Mouse (Mus musculus) embryonic stem cell, embryonic (primary cell): Measurements from ENCODE around the gene Phykpl.

Source experiments
- CTCF ChIA-PET, 4 experiments: fragments of 300-600 bp in 2 of 4; fragments of 350-600 bp in 2 of 4; sonication (Branson Sonifier 250); formaldehyde crosslinking; loops; one replicate each; lab custom pipeline; 2022; ENCODE audit warnings: inconsistent platforms in 2 of 4; lab: Charles Lee
- POLR2A ChIA-PET, 4 experiments: fragments of 300-600 bp in 2 of 4; fragments of 350-600 bp in 2 of 4; sonication (Branson Sonifier 250); formaldehyde crosslinking; loops; one replicate each; lab custom pipeline; 2022; ENCODE audit warnings: antibody characterized with exemption in 4 of 4, inconsistent platforms in 1 of 4; lab: Charles Lee

Gene Phykpl

DNA sequence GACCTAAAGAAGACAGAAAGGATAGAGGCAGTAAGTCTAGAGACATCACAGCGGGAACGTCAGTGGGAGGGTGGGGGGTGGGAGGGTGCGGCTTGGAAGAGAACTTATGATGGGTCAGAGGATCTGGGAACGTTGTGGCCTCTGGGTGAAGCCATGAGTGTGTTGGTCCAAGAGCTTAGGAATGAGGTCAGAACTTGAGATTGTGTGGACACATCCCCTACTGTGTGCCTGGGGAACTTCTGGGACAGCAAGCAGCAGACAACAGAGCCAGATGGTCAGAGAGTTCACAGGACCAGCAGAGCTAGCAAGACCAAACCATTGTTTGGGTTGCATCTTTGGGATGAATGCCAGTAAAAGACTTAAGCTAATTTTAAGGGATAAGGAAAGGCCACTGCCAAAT lies 15.8 kb upstream of the Phykpl start:
- POLR2A ChIA-PET, result interaction anchor here in 3 of 4 experiments (0.6 to 15.1 kb wide), 12 partner anchors 9 to 138 kb away, joined by 3 to 158 read pairs (median 3); partner anchors contain the start of genes Phykpl (in 2 of the 3), 0610009B22Rik (in 1 of the 3) and Hnrnpab (in 1 of the 3)
- CTCF ChIA-PET, result interaction anchor here (0.5 to 4.8 kb wide), 6 partner anchors 14 to 134 kb away, joined by 3 to 23 read pairs (median 4); partner anchors contain the start of gene Phykpl (in 1 of the 4)

DNA sequence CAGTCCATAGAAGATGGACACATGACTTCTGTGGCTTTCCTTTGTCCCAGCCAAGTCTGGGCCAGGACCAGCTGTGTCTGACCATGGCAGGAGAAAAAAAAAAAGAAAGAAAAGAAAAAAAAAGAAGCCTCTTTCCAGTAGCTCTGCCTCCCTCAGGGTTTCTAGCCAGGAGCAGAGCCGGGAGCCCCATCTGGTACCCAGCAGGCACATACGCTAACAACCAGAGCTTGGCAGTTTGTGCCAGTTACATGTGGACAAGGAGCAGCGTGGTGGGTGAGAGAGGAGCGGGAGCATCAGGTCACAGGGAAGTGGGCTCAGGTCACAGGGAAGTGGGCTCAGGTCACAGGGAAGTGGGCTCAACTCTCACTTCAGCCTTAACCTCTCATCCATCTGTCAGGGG lies 8.1 kb upstream of the Phykpl start:
- ChIA-PET CTCF (interaction anchor here in 1 of 4 experiments (0.6 to 1.6 kb wide), 3 partner anchors 9 to 242 kb away, joined by 3 to 5 read pairs (median 4); no protein-coding TSS in a partner anchor), POLR2A (interaction anchor here in 2 of 4 experiments (0.7 to 15.1 kb wide), 9 partner anchors 8 to 112 kb away, joined by 3 to 158 read pairs (median 5); partner anchors contain the start of genes 0610009B22Rik (in 2 of the 2), Phykpl (in 2 of the 2) and Hnrnpab (in 1 of the 2))

GRCm38 (mm10) chr11:51577587-51577986 lies 7.0 kb upstream of the Phykpl start:
- ChIA-PET POLR2A (interaction anchor here in 3 of 4 experiments (0.5 to 15.1 kb wide), 13 partner anchors 8 to 278 kb away, joined by 3 to 158 read pairs (median 4); partner anchors contain the start of genes Hnrnpab (in 2 of the 3), 0610009B22Rik (in 1 of the 3) and Phykpl (in 1 of the 3)), CTCF (interaction anchor here (0.6 to 1.6 kb wide), 6 partner anchors 10 to 744 kb away, joined by 3 to 6 read pairs (median 4); partner anchors contain the start of gene Col23a1 (in 1 of the 4))

DNA sequence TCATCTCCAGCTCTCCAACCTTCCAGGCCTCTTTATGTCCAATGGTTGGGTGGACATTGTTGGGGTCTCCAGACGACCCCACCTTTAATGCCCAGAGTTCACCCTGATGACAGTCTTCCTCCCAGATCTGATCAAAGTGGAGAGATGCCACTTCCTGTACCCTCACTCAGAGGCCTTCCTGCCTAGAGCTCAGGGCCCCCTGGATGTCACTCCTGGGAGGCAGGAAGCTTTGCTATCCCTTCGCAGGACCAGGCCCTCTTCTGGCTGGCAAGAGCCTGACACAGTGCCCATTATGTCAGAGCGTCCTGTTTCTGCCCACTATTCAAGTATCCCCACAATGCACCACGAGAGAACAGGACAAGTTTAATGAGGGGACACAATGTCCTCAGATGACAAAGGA lies 5.5 kb upstream of the Phykpl start:
- ChIA-PET POLR2A (interaction anchor here in 2 of 4 experiments (1.1 to 9.8 kb wide), 3 partner anchors 8 to 25 kb away, joined by 4 to 268 read pairs (median 4); partner anchors contain the start of gene Hnrnpab (in 1 of the 2)), CTCF (no interaction called here)

GRCm38 (mm10) chr11:51582713-51583112 lies 1.8 kb upstream of the Phykpl start:
- ChIA-PET CTCF (interaction anchor here in 3 of 4 experiments (0.5 to 1.4 kb wide), 7 partner anchors 17 to 106 kb away, joined by 3 to 4 read pairs (median 3); partner anchors contain the start of gene 0610009B22Rik (in 1 of the 3)), POLR2A (interaction anchor here in 3 of 4 experiments (1.1 to 62.0 kb wide), 8 partner anchors 11 to 121 kb away, joined by 4 to 3635 read pairs (median 54); partner anchors contain the start of genes Hnrnpab (in 2 of the 3), 0610009B22Rik (in 1 of the 3), D930048N14Rik (in 1 of the 3) and N4bp3 (in 1 of the 3))

DNA sequence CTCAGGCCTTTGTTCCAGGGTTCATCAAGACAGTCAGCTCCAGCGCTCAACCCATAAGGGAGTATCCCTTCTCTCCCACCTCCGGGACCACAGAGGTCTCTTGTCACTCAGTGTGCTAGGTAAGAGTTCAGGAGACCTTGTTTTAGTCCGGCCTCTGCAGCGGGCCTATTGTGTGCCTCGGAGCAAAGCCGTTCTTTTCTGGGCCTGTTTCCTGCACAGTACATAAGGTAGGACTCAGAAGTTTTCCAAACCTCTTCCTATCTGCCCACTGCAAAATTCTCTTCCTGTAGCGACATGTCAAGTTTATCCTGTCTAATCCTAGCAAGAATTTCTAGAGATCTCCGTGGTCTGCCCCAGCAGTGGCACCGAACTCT lies 513 bp upstream of the Phykpl start:
- POLR2A ChIA-PET, result interaction anchor here (0.6 to 62.0 kb wide), 83 partner anchors 7 to 891 kb away, joined by 3 to 3635 read pairs (median 6); partner anchors contain the start of genes Hnrnpab (in 4 of the 4), 0610009B22Rik (in 3 of the 4), D930048N14Rik (in 3 of the 4) and N4bp3 (in 3 of the 4)
- CTCF ChIA-PET, result interaction anchor here (0.9 to 3.2 kb wide), 20 partner anchors 10 to 743 kb away, joined by 3 to 23 read pairs (median 6); partner anchors contain the start of genes 0610009B22Rik (in 1 of the 4), D930048N14Rik (in 1 of the 4), N4bp3 (in 1 of the 4) and Nhp2 (in 1 of the 4)

- ChIA-PET CTCF (interaction anchor here (0.6 to 3.2 kb wide), 14 partner anchors 9 to 296 kb away, joined by 3 to 23 read pairs (median 6); partner anchors contain the start of genes Col23a1 (in 1 of the 4), Nhp2 (in 1 of the 4) and Rmnd5b (in 1 of the 4)), POLR2A (interaction anchor here (0.5 to 62.0 kb wide), 67 partner anchors 8 to 670 kb away, joined by 3 to 3635 read pairs (median 9); partner anchors contain the start of genes Hnrnpab (in 4 of the 4), 0610009B22Rik (in 3 of the 4), D930048N14Rik (in 3 of the 4) and N4bp3 (in 3 of the 4))
These were observed 1.2 kb downstream of the Phykpl start for GRCm38 (mm10) chr11:51585608-51586252.

DNA sequence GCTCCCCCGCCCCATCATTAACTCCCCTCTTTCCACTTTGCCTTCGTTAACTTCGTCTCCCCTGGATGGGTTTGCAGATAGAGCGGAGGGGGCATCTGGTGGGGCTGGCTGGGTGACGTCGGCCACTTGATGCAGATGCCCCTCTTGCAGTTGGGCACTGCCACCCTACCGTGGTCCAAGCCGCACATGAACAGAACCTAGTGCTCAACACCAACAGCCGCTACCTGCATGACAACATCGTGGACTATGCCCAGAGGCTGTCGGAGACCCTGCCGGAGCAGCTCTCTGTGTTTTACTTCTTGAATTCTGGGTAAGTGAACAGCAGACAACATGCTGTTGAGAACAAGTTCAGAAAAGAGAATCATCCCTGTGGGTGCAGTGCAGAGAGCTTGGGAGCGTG lies 1.9 kb downstream of the Phykpl start:
- CTCF ChIA-PET, result interaction anchor here in 3 of 4 experiments (0.6 to 3.2 kb wide), 6 partner anchors 8 to 116 kb away, joined by 3 to 15 read pairs (median 4); no protein-coding TSS in a partner anchor

GRCm38 (mm10) chr11:51587059-51587458 lies 2.5 kb downstream of the Phykpl start:
- ChIA-PET CTCF (interaction anchor here in 3 of 4 experiments (0.9 to 3.2 kb wide), 3 partner anchors 47 to 94 kb away, joined by 3 to 12 read pairs (median 4); no protein-coding TSS in a partner anchor), POLR2A (interaction anchor here (0.5 to 62.0 kb wide), 24 partner anchors 7 to 1227 kb away, joined by 3 to 3635 read pairs (median 5); partner anchors contain the start of genes Hnrnpab (in 4 of the 4), 0610009B22Rik (in 3 of the 4), Nhp2 (in 2 of the 4) and D930048N14Rik (in 1 of the 4))

More for the DNA sequence above, 1.9 kb downstream of the Phykpl start:
- POLR2A ChIA-PET, result interaction anchor here (0.5 to 62.0 kb wide), 17 partner anchors 8 to 1227 kb away, joined by 3 to 3635 read pairs (median 14); partner anchors contain the start of genes 0610009B22Rik (in 3 of the 4), Hnrnpab (in 3 of the 4), Nhp2 (in 2 of the 4) and D930048N14Rik (in 1 of the 4)

DNA sequence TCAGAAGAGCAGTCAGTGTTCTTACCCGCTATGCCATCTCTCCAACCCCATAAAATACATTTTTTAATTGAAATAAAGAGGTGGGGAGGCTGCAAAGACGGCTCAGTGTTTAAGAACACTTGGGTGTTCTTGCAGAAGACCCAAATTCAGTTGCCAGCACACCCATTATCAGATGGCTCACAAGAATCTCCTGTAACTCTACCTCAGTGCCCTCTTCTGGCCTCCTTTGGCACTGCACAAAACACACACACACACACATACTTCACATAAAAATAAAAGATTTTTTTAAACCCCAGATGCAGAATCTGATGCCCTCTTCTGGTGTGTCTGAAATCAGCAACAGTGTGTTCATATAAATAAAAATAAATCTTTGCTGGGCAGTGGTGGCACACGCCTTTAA lies 4.3 kb downstream of the Phykpl start:
- ChIA-PET CTCF (interaction anchor here in 1 of 4 experiments (1.1 kb wide), 1 partner anchor 12 kb away, joined by 5 read pairs; no protein-coding TSS in a partner anchor), POLR2A (interaction anchor here in 3 of 4 experiments (0.6 to 62.0 kb wide), 6 partner anchors 16 to 414 kb away, joined by 3 to 3635 read pairs (median 86); partner anchors contain the start of genes Hnrnpab (in 3 of the 3), D930048N14Rik (in 1 of the 3), N4bp3 (in 1 of the 3) and Nhp2 (in 1 of the 3))

GRCm38 (mm10) chr11:51590002-51590401 lies 5.4 kb downstream of the Phykpl start:
- ChIA-PET CTCF (interaction anchor here in 2 of 4 experiments (1.1 kb wide), 2 partner anchors 11 to 91 kb away, joined by 4 to 5 read pairs; no protein-coding TSS in a partner anchor), POLR2A (interaction anchor here (0.6 to 62.0 kb wide), 21 partner anchors 13 to 1629 kb away, joined by 3 to 3635 read pairs (median 3); partner anchors contain the start of genes Hnrnpab (in 2 of the 4), D930048N14Rik (in 1 of the 4), N4bp3 (in 1 of the 4) and Nhp2 (in 1 of the 4))

DNA sequence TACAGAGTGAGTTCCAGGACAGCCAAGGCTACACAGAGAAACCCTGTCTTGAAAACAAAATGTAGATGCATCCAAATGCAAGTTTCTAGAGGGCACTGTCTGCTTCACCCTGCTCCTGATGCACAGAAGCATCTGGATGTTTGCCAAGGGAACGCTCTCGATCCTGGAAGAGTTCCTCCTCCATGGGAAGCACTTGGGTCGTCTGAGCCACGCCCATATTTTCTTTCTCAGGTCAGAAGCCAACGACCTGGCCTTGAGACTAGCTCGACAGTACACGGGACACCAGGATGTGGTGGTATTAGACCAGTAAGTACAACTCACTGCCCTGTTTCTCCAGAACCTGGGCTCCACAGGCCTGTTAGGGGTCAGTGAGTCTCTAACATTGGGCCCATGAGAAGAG lies 6.6 kb downstream of the Phykpl start:
- ChIA-PET CTCF (interaction anchor here in 1 of 4 experiments (1.1 kb wide), 1 partner anchor 90 kb away, joined by 3 read pairs; no protein-coding TSS in a partner anchor), POLR2A (interaction anchor here (0.7 to 62.0 kb wide), 11 partner anchors 8 to 112 kb away, joined by 3 to 3635 read pairs (median 8); partner anchors contain the start of genes Hnrnpab (in 4 of the 4), 0610009B22Rik (in 1 of the 4), D930048N14Rik (in 1 of the 4) and N4bp3 (in 1 of the 4))

GRCm38 (mm10) chr11:51591915-51592314 lies 7.4 kb downstream of the Phykpl start:
- POLR2A ChIA-PET, result interaction anchor here (0.6 to 62.0 kb wide), 12 partner anchors 8 to 111 kb away, joined by 3 to 3635 read pairs (median 8); partner anchors contain the start of genes Hnrnpab (in 4 of the 4), 0610009B22Rik (in 1 of the 4), D930048N14Rik (in 1 of the 4) and N4bp3 (in 1 of the 4)
- CTCF ChIA-PET, result no interaction called here

DNA sequence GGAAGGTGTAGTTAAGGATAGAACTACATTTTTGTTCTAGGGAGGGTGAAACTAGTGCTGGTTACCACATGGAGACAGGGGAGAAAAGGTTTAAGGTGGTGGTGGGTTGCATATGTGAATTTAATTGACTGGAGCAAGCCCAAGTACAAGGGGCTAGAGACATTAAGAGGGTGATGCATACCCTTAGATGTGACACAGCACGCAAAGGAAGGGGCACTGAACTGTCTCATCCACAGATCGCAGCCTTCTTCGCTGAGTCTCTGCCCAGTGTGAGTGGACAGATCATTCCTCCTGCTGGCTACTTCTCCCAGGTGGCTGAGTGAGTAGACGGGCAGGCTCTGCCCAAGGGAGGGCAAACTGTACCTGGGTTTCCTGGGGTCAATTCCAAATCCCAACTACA lies 8.8 kb downstream of the Phykpl start:
- CTCF ChIA-PET, result interaction anchor here in 2 of 4 experiments (0.6 to 1.7 kb wide), 2 partner anchors 9 to 12 kb away, joined by 4 to 6 read pairs; partner anchors contain the start of gene Phykpl (in 1 of the 2)
- POLR2A ChIA-PET, result interaction anchor here (1.4 to 62.0 kb wide), 10 partner anchors 7 to 187 kb away, joined by 4 to 3635 read pairs (median 38); partner anchors contain the start of genes Hnrnpab (in 3 of the 4), Phykpl (in 3 of the 4), 0610009B22Rik (in 2 of the 4) and D930048N14Rik (in 1 of the 4)

DNA sequence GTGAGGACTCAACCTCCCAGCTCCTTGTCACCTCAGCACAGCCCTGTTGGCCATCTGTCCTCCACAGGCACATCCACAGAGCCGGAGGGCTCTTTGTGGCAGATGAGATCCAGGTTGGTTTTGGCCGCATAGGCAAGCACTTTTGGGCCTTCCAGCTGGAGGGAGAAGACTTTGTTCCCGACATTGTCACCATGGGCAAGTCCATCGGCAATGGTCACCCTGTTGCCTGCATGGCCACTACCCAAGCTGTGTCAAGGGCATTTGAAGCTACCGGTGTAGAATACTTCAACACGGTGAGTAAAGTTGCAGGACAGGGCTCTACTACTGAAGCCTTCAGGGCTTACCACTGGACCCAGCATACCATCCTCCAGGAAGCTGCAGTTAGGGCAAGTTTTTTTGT lies 9.3 kb downstream of the Phykpl start:
- POLR2A ChIA-PET, result interaction anchor here (0.7 to 62.0 kb wide), 16 partner anchors 8 to 186 kb away, joined by 4 to 3635 read pairs (median 10); partner anchors contain the start of genes Phykpl (in 4 of the 4), Hnrnpab (in 3 of the 4), 0610009B22Rik (in 2 of the 4) and Rmnd5b (in 2 of the 4)
- CTCF ChIA-PET, result interaction anchor here in 3 of 4 experiments (0.6 to 1.7 kb wide), 4 partner anchors 9 to 280 kb away, joined by 4 to 6 read pairs (median 5); partner anchors contain the start of gene Phykpl (in 1 of the 3)
